In the genomic region with DNA sequence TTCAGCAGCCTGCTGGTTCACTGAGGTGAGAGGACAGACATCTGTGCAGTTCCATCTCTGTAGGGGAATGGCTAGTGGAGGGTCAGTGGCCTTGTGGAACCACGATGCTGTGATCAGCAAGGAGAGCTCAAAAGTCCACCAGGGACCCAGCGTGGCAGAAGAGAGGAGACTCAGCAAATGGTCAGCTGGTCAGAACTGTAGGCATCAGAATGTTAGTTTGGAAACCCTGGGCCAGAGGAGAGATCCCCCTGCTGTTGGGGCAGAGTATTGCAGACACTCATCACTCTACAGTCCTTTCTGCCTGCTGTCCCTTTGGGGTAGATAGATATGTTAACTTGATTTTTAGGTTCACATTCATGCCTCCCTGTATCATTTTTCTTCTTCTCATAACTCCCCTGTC, we compare ENCODE assay signal across 9 mouse cellular contexts. TPM values are rescaled to one million over a fixed set of nuclear protein-coding genes. Genes with fewer than 3 reads are reported as not detected.
DNase-seq lines count a peak whose midpoint lies in the region; ATAC-seq and TF ChIP-seq lines count a peak whose summit lies in the region.
"Had no signal": no experiment of that assay in that cellular context is flagged by ENCODE, and none has a peak within 500 bp of the region (broad histone marks: within the 10 kb centered on the region; RNA-seq: fewer than 3 reads in every experiment).

No protein-coding gene starts in this region.

- TF ChIP-seq CTCF in layer of hippocampus, adult 2 months (conservative IDR thresholded peaks at IDR 0.05), result peak; percentile 72

- ATAC-seq in inflammation-experienced regulatory T-cells, adult 6 months, result no peak

- no peak overlapping the region for H3K4me3 ChIP-seq in layer of hippocampus, adult 2 months
- H3K4me3 ChIP-seq: midbrain, embryonic 10.5 days had no signal

- H3K27ac ChIP-seq in layer of hippocampus, adult 2 months, result peak overlapping the region; percentile 77
- H3K27ac ChIP-seq: midbrain, embryonic 10.5 days had no signal

- DNase-seq in layer of hippocampus, adult 2 months (ENCODE audit: low spot score in 2 of 2), result no peak
- no peak for DNase-seq in layer of hippocampus, adult 18-20 months (ENCODE audit: low spot score in 2 of 2)
- peak; percentile 26 for DNase-seq in ZHBTc4 (ENCODE audit: low read depth, low spot score)
- peak; percentile 70 to 80 for DNase-seq in kidney, adult 8-10 months
- DNase-seq in skeletal muscle tissue, adult 2 months (ENCODE audit: low read depth, low spot score), result peak; percentile 15
- no peak for DNase-seq in frontal cortex, postnatal 36 days (ENCODE audit: low spot score in 2 of 2)
- DNase-seq in gastrocnemius, postnatal 10 days, result no peak

RNA-seq across cellular contexts. Expression of a gene that starts 41.4 kb away (rescaled TPM):
- total RNA-seq in layer of hippocampus, adult 2 months (2021), result 100 to 1,000 TPM; 606 to 625 TPM
- total RNA-seq in layer of hippocampus, adult 18-20 months (2021), result 100 to 1,000 TPM; 601 to 632 TPM
- 1,000 to 10,000 TPM in 2 of 3 experiments, 100 to 1,000 TPM in 1; 985 to 1,426 (median 1,383) TPM for polyA plus RNA-seq in inflammation-experienced regulatory T-cells, adult 6 months (2017; shearing (Covaris generic))
- 1,000 to 10,000 TPM; 1,068 to 1,095 TPM for total RNA-seq in gastrocnemius, postnatal 10 days (2021)

Comparison
In these comparisons a context has a peak if more than half of its experiments do, and no peak if none do; other contexts are left out.
1. DNase-seq: peak in ZHBTc4 (single experiment), kidney, adult 8-10 months (2 of 2) and skeletal muscle tissue, adult 2 months (single experiment); none in layer of hippocampus, adult 2 months (0 of 2), layer of hippocampus, adult 18-20 months (0 of 2), frontal cortex, postnatal 36 days (0 of 2) and gastrocnemius, postnatal 10 days (single experiment).